Mouse (Mus musculus): ENCODE results near the gene Hoxa5. TPM values are rescaled to one million over a fixed set of nuclear protein-coding genes. Genes with fewer than 3 reads are reported as not detected.

The Hoxa5 gene
- polyA plus RNA-seq, 1 experiment from 2014 or later = not detected

DNA sequence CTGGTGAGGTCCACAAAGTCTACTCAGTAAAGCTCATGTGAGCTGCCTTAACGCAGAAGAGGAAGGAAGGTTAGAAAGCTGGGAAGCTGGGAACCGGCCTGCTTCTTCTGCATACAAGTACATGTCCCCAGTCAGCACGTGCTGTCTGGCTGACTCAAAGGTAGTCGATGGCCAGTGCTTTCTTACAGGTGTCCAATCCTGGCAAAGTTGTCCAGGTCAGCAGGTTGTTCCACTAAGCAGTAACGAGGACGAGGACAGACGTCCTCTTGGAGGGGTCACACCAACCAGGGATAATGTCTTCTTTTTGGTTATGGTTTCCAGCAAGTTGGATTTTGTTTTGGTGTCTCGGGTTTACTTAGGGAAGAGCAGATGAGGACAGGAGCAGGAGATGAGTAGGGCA is 14.5 kb downstream of the Hoxa5 start:
- WGBS = 5% methylated on average over 8 of the region's 8 CpGs
- Histone ChIP-seq H3K4me2 (ENCODE audit: low read depth, low read length, severe bottlenecking) (no peak overlapping the region), H3K27ac (ENCODE audit: low read depth, low read length) (no peak overlapping the region), H3K9me3 (ENCODE audit: control insufficient read depth, low read length) (no peaks in the 10 kb centered on the region), H3K27me3 (ENCODE audit: control insufficient read depth, insufficient read depth, low read length) (peaks cover 100% of the 10 kb centered on the region), H3K9ac (ENCODE audit: low read length) (no peak overlapping the region), H3K4me3 (ENCODE audit: low read depth, low read length) (no peak overlapping the region), H3K36me3 (ENCODE audit: control insufficient read depth, insufficient read depth, low read length) (no peaks in the 10 kb centered on the region), H3K4me1 (replicated peaks; ENCODE audit: control insufficient read depth, insufficient read depth, low read length) (peaks cover 10% of the 10 kb centered on the region; the same call in 1 of the 2 replicates)
- no peak for ATAC-seq (replicated peaks; ENCODE audit: low FRiP score)
- DNase-seq (ENCODE audit: low spot score) = peak; percentile 54

DNA sequence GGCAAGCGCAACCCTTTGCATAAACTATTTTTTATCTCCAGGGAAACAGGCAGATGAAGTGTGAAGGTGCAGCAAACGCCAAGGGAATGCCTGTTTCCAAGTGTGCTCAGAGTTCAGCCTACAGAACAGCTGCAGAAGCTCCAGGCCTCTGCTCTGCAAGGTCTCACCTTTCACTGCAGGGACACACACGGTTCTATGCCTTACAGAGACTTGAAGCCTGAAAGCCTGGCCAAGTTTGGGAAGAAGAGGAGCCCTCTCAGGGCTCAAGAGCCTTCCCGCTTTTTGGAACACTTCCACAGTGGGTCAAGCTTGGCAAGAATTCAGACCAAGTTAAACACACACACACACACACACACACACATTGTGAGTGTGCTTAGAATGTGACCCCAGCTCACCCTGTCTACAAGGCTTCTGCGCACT is 15.2 kb downstream of the Hoxa5 start:
- DNase-seq (ENCODE audit: low spot score) (peak; percentile 52), ATAC-seq (replicated peaks; ENCODE audit: low FRiP score) (no peak)
- Histone ChIP-seq H3K9ac (ENCODE audit: low read length) (no peak overlapping the region), H3K27ac (ENCODE audit: low read depth, low read length) (no peak overlapping the region), H3K36me3 (ENCODE audit: control insufficient read depth, insufficient read depth, low read length) (no peaks in the 10 kb centered on the region), H3K9me3 (ENCODE audit: control insufficient read depth, low read length) (no peaks in the 10 kb centered on the region), H3K4me3 (ENCODE audit: low read depth, low read length) (no peak overlapping the region), H3K4me1 (replicated peaks; ENCODE audit: control insufficient read depth, insufficient read depth, low read length) (peaks cover 10% of the 10 kb centered on the region; the same call in 1 of the 2 replicates), H3K4me2 (ENCODE audit: low read depth, low read length, severe bottlenecking) (no peak overlapping the region), H3K27me3 (ENCODE audit: control insufficient read depth, insufficient read depth, low read length) (peaks cover 100% of the 10 kb centered on the region)
- 7% methylated on average over 5 of the region's 5 CpGs for WGBS

DNA sequence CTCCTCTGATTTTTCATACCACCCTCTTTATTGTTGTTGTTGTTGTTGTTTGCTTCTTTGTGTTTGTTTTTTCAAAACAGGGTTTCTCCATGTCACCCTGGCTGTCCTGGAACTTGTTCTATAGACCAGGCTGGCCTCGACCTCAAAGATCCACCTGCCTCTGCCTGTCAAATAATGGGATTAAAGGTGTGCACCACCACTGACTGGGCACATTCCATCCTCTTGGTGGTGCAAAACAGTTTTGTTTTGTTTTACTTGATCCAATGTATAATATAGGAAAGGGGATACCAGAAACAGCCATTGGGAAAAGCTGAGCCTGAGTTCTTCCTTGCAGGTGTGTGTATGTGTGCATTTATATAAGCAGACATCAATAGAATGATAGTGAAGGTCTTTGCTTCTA is 17.9 kb downstream of the Hoxa5 start:
- Histone ChIP-seq H3K27ac (ENCODE audit: low read depth, low read length) (no peak overlapping the region), H3K27me3 (ENCODE audit: control insufficient read depth, insufficient read depth, low read length) (peaks cover 100% of the 10 kb centered on the region), H3K4me1 (replicated peaks; ENCODE audit: control insufficient read depth, insufficient read depth, low read length) (peaks cover 4% of the 10 kb centered on the region; the same call in 1 of the 2 replicates), H3K9ac (ENCODE audit: low read length) (no peak overlapping the region), H3K9me3 (ENCODE audit: control insufficient read depth, low read length) (no peaks in the 10 kb centered on the region), H3K4me2 (ENCODE audit: low read depth, low read length, severe bottlenecking) (no peak overlapping the region), H3K36me3 (ENCODE audit: control insufficient read depth, insufficient read depth, low read length) (no peaks in the 10 kb centered on the region), H3K4me3 (ENCODE audit: low read depth, low read length) (no peak overlapping the region)
- ATAC-seq (replicated peaks; ENCODE audit: low FRiP score) (no peak), DNase-seq (ENCODE audit: low spot score) (peak; percentile 41)
- 0% methylated on average over 1 of the region's 1 CpGs for WGBS

DNA sequence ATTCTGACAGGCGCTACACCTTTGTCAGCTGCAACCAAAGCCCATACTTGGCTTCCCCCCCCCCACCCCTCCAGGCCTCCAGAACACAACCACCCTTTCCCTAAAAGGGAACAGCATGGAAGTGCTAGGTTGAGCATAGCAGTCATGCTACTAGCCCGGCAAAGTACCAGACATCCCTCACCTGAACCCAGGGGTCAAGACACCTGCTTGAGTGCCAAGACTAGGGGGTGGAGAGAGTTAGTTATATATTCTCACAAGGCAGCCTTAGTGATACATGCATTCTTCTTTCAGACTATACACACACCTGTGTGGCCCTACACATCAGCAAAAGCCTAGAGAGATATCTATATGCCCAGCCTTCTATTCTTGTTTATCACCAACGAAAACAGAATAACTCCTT is 18.6 kb downstream of the Hoxa5 start:
- Histone ChIP-seq H3K9ac (ENCODE audit: low read length) (no peak overlapping the region), H3K4me3 (ENCODE audit: low read depth, low read length) (no peak overlapping the region), H3K27ac (ENCODE audit: low read depth, low read length) (no peak overlapping the region), H3K27me3 (ENCODE audit: control insufficient read depth, insufficient read depth, low read length) (peaks cover 100% of the 10 kb centered on the region), H3K9me3 (ENCODE audit: control insufficient read depth, low read length) (no peaks in the 10 kb centered on the region), H3K36me3 (ENCODE audit: control insufficient read depth, insufficient read depth, low read length) (no peaks in the 10 kb centered on the region), H3K4me2 (ENCODE audit: low read depth, low read length, severe bottlenecking) (no peak overlapping the region), H3K4me1 (replicated peaks; ENCODE audit: control insufficient read depth, insufficient read depth, low read length) (no peaks in the 10 kb centered on the region)
- DNase-seq (ENCODE audit: low spot score) = peak; percentile 46
- no peak for ATAC-seq (replicated peaks; ENCODE audit: low FRiP score)
- WGBS = 6% methylated on average over 3 of the region's 3 CpGs

DNA sequence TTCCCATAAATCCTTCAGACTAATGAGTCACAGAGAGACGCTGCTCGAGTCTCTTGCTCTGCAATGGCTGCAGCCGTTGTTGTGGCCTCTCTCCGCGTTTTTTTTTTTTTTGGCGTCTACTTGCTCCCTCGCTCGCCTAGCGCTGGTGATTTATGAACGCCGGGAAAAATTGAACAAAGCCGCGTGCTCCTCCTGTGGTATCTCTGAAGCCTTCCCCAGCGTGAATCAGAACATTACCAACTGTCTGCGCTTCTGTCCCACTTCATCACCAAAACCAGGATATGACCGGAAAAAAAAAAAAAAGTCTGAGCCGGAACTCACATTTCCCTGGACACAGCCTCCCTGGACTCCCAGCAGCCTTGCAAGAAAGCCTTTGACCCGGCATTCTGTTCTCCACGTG is 19.2 kb downstream of the Hoxa5 start:
- no peaks in the 10 kb centered on the region for H3K4me1 ChIP-seq (replicated peaks; ENCODE audit: control insufficient read depth, insufficient read depth, low read length)
- no peak for ATAC-seq (replicated peaks; ENCODE audit: low FRiP score)
- WGBS = 2% methylated on average over 19 of the region's 19 CpGs
- H3K9ac ChIP-seq (ENCODE audit: low read length) = no peak overlapping the region
- no peak overlapping the region for H3K27ac ChIP-seq (ENCODE audit: low read depth, low read length)
- no peaks in the 10 kb centered on the region for H3K36me3 ChIP-seq (ENCODE audit: control insufficient read depth, insufficient read depth, low read length)
- H3K9me3 ChIP-seq (ENCODE audit: control insufficient read depth, low read length) = no peaks in the 10 kb centered on the region
- DNase-seq (ENCODE audit: low spot score) = peak; percentile 44
- H3K4me2 ChIP-seq (ENCODE audit: low read depth, low read length, severe bottlenecking) = no peak overlapping the region
- peaks cover 100% of the 10 kb centered on the region for H3K27me3 ChIP-seq (ENCODE audit: control insufficient read depth, insufficient read depth, low read length)
- no peak overlapping the region for H3K4me3 ChIP-seq (ENCODE audit: low read depth, low read length)

DNA sequence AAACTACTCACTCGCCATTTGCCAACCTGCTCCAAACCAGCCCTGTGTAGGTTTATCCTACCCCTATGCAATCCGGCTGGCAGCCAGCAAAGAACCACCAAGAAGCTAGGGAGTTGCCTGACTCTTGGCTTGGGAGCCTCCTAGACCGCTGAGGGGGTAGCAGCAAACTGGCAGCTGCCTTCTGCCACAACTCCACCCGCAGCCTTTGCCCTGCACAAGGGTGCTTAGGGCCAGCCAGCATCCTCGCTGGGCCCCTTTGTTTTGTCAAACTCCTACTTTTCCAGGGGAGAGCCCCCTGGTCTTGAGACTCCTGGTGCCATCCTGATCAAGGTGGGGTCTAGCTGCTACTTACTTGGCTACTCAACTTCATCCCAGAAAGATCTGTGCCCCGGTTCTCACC is 19.7 kb downstream of the Hoxa5 start:
- Histone ChIP-seq H3K4me1 (replicated peaks; ENCODE audit: control insufficient read depth, insufficient read depth, low read length) (no peaks in the 10 kb centered on the region), H3K4me2 (ENCODE audit: low read depth, low read length, severe bottlenecking) (no peak overlapping the region), H3K27me3 (ENCODE audit: control insufficient read depth, insufficient read depth, low read length) (peaks cover 100% of the 10 kb centered on the region), H3K27ac (ENCODE audit: low read depth, low read length) (no peak overlapping the region), H3K36me3 (ENCODE audit: control insufficient read depth, insufficient read depth, low read length) (no peaks in the 10 kb centered on the region), H3K9ac (ENCODE audit: low read length) (no peak overlapping the region), H3K9me3 (ENCODE audit: control insufficient read depth, low read length) (no peaks in the 10 kb centered on the region), H3K4me3 (ENCODE audit: low read depth, low read length) (no peak overlapping the region)
- ATAC-seq (replicated peaks; ENCODE audit: low FRiP score) (no peak), DNase-seq (ENCODE audit: low spot score) (peak; percentile 47)
- 3% methylated on average over 6 of the region's 6 CpGs for WGBS

DNA sequence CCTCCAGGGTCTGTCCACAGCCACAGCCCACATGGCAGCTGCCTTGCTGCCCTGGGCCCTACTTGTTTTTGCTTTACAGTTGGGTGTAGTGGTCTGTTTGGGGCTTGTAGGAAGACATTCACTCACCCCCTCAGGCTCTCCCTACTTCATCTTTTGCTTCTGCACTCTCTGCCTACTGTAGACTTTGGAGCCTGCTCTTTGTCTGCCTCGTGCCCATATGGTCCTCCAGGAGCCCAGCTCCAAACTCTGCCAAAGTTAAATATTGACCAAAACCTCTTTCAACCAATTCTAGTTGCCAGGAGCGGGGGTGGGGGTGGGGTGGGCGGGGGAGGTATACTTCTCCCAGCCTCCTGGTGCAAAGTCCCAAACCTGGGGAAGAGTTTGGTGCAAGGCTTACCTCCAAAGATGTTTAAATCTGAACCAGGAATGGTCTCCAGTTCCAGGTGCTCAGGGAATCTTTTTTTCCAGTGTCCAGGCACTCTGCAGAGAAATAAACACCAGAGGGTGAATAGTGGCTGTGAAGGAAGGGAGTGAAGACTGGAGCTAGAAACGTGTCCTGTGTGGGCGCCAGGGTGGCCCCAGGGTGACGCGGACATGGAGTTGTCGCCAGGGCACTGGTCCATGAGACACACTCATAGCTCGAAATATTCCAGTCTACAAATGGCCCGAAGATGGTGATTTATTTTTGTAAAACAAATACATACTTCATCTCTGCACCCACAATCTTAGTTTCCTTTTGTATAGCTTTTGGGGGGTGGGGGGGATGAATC is 20.9 kb downstream of the Hoxa5 start:
- 8% methylated on average over 10 of the region's 10 CpGs for WGBS
- peak; percentile 39 for DNase-seq (ENCODE audit: low spot score)
- no peaks in the 10 kb centered on the region for H3K36me3 ChIP-seq (ENCODE audit: control insufficient read depth, insufficient read depth, low read length)
- no peak for ATAC-seq (replicated peaks; ENCODE audit: low FRiP score)
- no peak overlapping the region for H3K4me3 ChIP-seq (ENCODE audit: low read depth, low read length)
- H3K4me2 ChIP-seq (ENCODE audit: low read depth, low read length, severe bottlenecking) = no peak overlapping the region
- H3K9ac ChIP-seq (ENCODE audit: low read length) = no peak overlapping the region
- H3K9me3 ChIP-seq (ENCODE audit: control insufficient read depth, low read length) = no peaks in the 10 kb centered on the region
- H3K4me1 ChIP-seq (replicated peaks; ENCODE audit: control insufficient read depth, insufficient read depth, low read length) = no peaks in the 10 kb centered on the region
- H3K27ac ChIP-seq (ENCODE audit: low read depth, low read length) = no peak overlapping the region
- peaks cover 100% of the 10 kb centered on the region for H3K27me3 ChIP-seq (ENCODE audit: control insufficient read depth, insufficient read depth, low read length)

DNA sequence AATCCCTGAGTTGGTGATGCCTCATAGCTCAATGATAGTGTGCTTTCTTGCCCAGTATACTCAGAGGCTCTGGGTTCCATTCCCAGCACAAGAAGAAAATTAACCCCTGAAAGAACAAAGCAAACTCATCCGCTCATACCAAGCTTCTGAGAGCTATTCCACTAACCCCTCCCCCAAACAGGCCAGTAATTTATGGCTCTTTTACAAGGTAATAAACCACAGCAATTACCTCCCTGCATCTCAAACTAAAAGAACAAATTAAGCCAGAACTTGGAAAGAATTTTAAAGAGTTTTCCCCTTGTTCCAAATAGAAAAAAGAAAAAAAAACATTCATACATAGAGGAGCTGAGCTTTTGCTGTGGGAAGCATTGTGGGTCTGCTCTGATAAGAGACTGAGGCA is 21.6 kb downstream of the Hoxa5 start:
- no peak overlapping the region for H3K4me3 ChIP-seq (ENCODE audit: low read depth, low read length)
- no peak overlapping the region for H3K4me2 ChIP-seq (ENCODE audit: low read depth, low read length, severe bottlenecking)
- no peak overlapping the region for H3K9ac ChIP-seq (ENCODE audit: low read length)
- H3K4me1 ChIP-seq (replicated peaks; ENCODE audit: control insufficient read depth, insufficient read depth, low read length) = no peaks in the 10 kb centered on the region
- H3K36me3 ChIP-seq (ENCODE audit: control insufficient read depth, insufficient read depth, low read length) = no peaks in the 10 kb centered on the region
- DNase-seq (ENCODE audit: low spot score) = no peak
- no peaks in the 10 kb centered on the region for H3K9me3 ChIP-seq (ENCODE audit: control insufficient read depth, low read length)
- no peak for ATAC-seq (replicated peaks; ENCODE audit: low FRiP score)
- peaks cover 100% of the 10 kb centered on the region for H3K27me3 ChIP-seq (ENCODE audit: control insufficient read depth, insufficient read depth, low read length)
- WGBS = 3% methylated on average over 1 of the region's 1 CpGs
- H3K27ac ChIP-seq (ENCODE audit: low read depth, low read length) = no peak overlapping the region

DNA sequence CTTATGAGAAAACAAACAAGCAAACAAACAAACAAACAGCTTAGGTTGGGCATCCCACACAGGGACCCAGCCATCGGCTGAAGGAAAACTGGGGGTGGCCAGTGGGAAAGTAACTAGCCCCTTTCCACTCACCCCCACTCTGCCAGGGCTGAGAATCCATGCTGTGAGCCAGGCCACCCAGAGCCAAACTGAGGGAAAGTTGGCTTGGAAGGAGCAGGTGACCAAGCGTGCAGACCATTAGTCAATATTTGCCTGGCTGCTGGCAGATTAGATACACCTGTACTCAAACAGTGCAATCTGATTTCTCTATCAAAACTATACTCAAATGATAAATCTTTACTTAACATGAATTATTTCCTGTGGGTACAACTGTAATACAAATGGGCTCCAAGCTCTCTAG is 22.4 kb downstream of the Hoxa5 start:
- Histone ChIP-seq H3K4me2 (ENCODE audit: low read depth, low read length, severe bottlenecking) (no peak overlapping the region), H3K27me3 (ENCODE audit: control insufficient read depth, insufficient read depth, low read length) (peaks cover 100% of the 10 kb centered on the region), H3K9me3 (ENCODE audit: control insufficient read depth, low read length) (no peaks in the 10 kb centered on the region), H3K36me3 (ENCODE audit: control insufficient read depth, insufficient read depth, low read length) (no peaks in the 10 kb centered on the region), H3K4me3 (ENCODE audit: low read depth, low read length) (no peak overlapping the region), H3K9ac (ENCODE audit: low read length) (no peak overlapping the region), H3K4me1 (replicated peaks; ENCODE audit: control insufficient read depth, insufficient read depth, low read length) (no peaks in the 10 kb centered on the region), H3K27ac (ENCODE audit: low read depth, low read length) (no peak overlapping the region)
- no peak for ATAC-seq (replicated peaks; ENCODE audit: low FRiP score)
- WGBS = 10% methylated on average over 2 of the region's 2 CpGs
- DNase-seq (ENCODE audit: low spot score) = peak; percentile 48
